Mouse (Mus musculus) c-Kit-negative CD71-positive TER-119-positive erythroid progenitor cells, embryonic 14.5 days (primary cell): ENCODE measurements at regions not wholly inside any gene's neighbourhood (a gene's known extent, or its start where the extent isn't known, plus 50 kb on each side); places are given as distances from the start of the nearest gene placed in this dataset.

Source experiments
- DNase-seq: peaks from one replicate; pipeline ENCODE4 v3.0.0-alpha.2; 2013; ENCODE audit warnings: low read depth, low spot score

- DNase-seq, result no peak
Measured at GRCm38 (mm10) chr9:46824703-46825102, 173.8 kb upstream of the Gm4791 start.

- no peak for DNase-seq
Measured at GRCm38 (mm10) chr9:46819808-46820207, 178.7 kb upstream of the Gm4791 start.

GRCm38 (mm10) chr9:46819376-46819775 lies 179.2 kb upstream of the Gm4791 start:
- no peak for DNase-seq

GRCm38 (mm10) chr9:46816126-46816525 lies 182.4 kb upstream of the Gm4791 start:
- DNase-seq, result no peak

GRCm38 (mm10) chr9:46814478-46815241 lies 183.9 kb upstream of the Gm4791 start:
- DNase-seq, result no peak

- DNase-seq, result no peak
Measured at GRCm38 (mm10) chr9:46810266-46810665, 188.3 kb upstream of the Gm4791 start.

- DNase-seq, result no peak
Measured at GRCm38 (mm10) chr9:46795446-46795845, 203.1 kb upstream of the Gm4791 start.

- DNase-seq, result no peak
Measured at GRCm38 (mm10) chr9:46789036-46789435, 209.5 kb upstream of the Gm4791 start.

- DNase-seq, result no peak
Measured at GRCm38 (mm10) chr9:46788456-46788855, 210.1 kb upstream of the Gm4791 start.

GRCm38 (mm10) chr9:46784355-46784975 lies 214.1 kb upstream of the Gm4791 start:
- no peak for DNase-seq

GRCm38 (mm10) chr9:46783597-46784354 lies 214.8 kb upstream of the Gm4791 start:
- DNase-seq, result no peak

- DNase-seq, result no peak
Measured at GRCm38 (mm10) chr9:46781681-46782080, 216.9 kb upstream of the Gm4791 start.

- no peak for DNase-seq
Measured at GRCm38 (mm10) chr9:46778769-46779168, 219.8 kb upstream of the Gm4791 start.

- DNase-seq, result no peak
Measured at GRCm38 (mm10) chr9:46774821-46775220, 223.7 kb upstream of the Gm4791 start.

GRCm38 (mm10) chr9:46760247-46760646 lies 238.3 kb upstream of the Gm4791 start:
- no peak for DNase-seq

GRCm38 (mm10) chr9:46757005-46757672 lies 241.4 kb upstream of the Gm4791 start:
- no peak for DNase-seq

GRCm38 (mm10) chr9:46751981-46752380 lies 246.6 kb upstream of the Gm4791 start:
- DNase-seq, result no peak

GRCm38 (mm10) chr9:46749441-46749840 lies 249.1 kb upstream of the Gm4791 start:
- no peak for DNase-seq

- DNase-seq, result no peak
Measured at GRCm38 (mm10) chr9:46746266-46746665, 252.3 kb upstream of the Gm4791 start.

- DNase-seq, result no peak
Measured at GRCm38 (mm10) chr9:46740496-46740895, 258.0 kb upstream of the Gm4791 start.

GRCm38 (mm10) chr9:46739341-46739740 lies 259.2 kb upstream of the Gm4791 start:
- DNase-seq, result no peak

GRCm38 (mm10) chr9:46738634-46739033 lies 259.9 kb upstream of the Gm4791 start:
- DNase-seq, result no peak
